Mouse (Mus musculus) erythroblast, embryonic 14.5 days (primary cell): ENCODE measurements around the gene G6pc3.

ENCODE experiments used
- GATA1 ChIP-seq: IDR thresholded peaks from 2 replicates; pipeline ENCODE4 v1.6.1; 2012; ENCODE audit warnings: low read length, inconsistent platforms, mixed read lengths
- TAL1 ChIP-seq: IDR thresholded peaks from 3 replicates; pipeline ENCODE4 v1.6.1; 2012; ENCODE audit warnings: low read length, inconsistent platforms, mixed read lengths

DNA sequence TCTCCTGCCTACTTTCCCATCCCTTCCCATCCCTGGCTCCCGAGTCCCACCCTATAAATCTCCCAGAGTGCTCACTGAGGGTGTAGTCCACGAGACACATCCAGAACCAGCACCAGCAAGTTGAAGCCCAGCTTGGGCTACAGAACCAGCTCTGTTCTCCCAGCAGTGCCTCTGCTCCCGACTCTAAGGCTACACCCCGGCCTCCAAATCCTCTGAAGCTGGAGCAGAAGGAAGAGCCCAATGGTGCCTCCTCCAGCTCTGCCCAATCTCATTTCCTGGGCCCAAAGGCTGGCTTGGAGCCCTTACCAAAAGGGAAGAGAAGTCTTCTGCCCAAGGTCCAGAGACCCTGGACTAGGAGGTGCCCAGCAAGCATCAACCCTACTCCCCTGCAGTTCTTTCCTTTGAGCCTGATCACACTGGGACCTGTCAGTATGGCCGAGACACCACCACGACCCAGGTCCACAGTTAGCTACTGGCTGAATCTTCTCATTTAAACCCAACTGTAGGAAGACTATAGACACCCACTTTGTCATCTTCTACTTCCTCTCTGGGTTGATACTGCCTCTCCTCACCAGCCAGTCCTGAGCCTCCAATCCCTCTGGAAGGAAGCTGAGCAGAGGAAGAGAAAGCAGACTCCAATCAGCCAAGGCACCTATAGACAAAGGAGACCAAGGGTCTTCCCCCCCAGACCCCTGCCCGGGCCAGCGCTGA, 32.0 kb downstream of the G6pc3 start:
- no peak for TF ChIP-seq TAL1
- TF ChIP-seq GATA1: no peak
